Mouse (Mus musculus) stomach, embryonic 14.5 days (tissue): Measurements from ENCODE around the gene Serinc5. TPM values are rescaled to one million over a fixed set of nuclear protein-coding genes. Genes with fewer than 3 reads are reported as not detected.

ENCODE experiments used
- ATAC-seq: fragments of 200-750 bp; cut with Nextera tagmentation; 2 replicates; pipeline ENCODE4 v1.8.0; 2017; ENCODE audit warnings: low read depth, moderate TSS enrichment; ENCODE audit not compliant: insufficient number of reproducible peaks, insufficient read depth, low FRiP score
- H3K27ac ChIP-seq: fragments of 300-500 bp; sonication (generic); 2 replicates; pipeline ENCODE4 v1.5.1; 2014; ENCODE audit warnings: mild to moderate bottlenecking, low read length, moderate library complexity, mixed read lengths
- H3K27me3 ChIP-seq: fragments of 300-500 bp; sonication (generic); 2 replicates; pipeline ENCODE4 v1.6.1; 2014; ENCODE audit warnings: low read length, control low read depth, mixed read lengths; ENCODE audit not compliant: control insufficient read depth, insufficient read depth
- H3K36me3 ChIP-seq: fragments of 300-500 bp; sonication (generic); 2 replicates; pipeline ENCODE4 v1.6.1; 2014; ENCODE audit warnings: mild to moderate bottlenecking, control low read depth, low read length, moderate library complexity, mixed read lengths; ENCODE audit not compliant: control insufficient read depth, insufficient read depth
- H3K4me1 ChIP-seq: fragments of 300-500 bp; sonication (generic); 2 replicates; pipeline ENCODE4 v1.6.1; 2014; ENCODE audit warnings: low read length, control low read depth, mixed read lengths; ENCODE audit not compliant: control insufficient read depth, insufficient read depth
- H3K4me2 ChIP-seq: fragments of 300-500 bp; sonication (generic); replicated peaks from 2 replicates; pipeline ENCODE4 v1.6.1; 2014; ENCODE audit warnings: low read depth, low read length, control low read depth
- H3K4me3 ChIP-seq: fragments of 300-500 bp; sonication (generic); 2 replicates; pipeline ENCODE4 v1.5.1; 2014; ENCODE audit warnings: low read depth, low read length, control low read depth
- H3K9ac ChIP-seq: fragments of 300-500 bp; sonication (generic); replicated peaks from 2 replicates; pipeline ENCODE4 v1.6.1; 2014; ENCODE audit warnings: low read depth, mild to moderate bottlenecking, control low read depth, low read length, moderate library complexity, mixed read lengths
- H3K9me3 ChIP-seq: fragments of 300-500 bp; sonication (generic); 2 replicates; pipeline ENCODE4 v1.6.1; 2016; ENCODE audit warnings: low read depth, low read length, control low read depth; ENCODE audit not compliant: control insufficient read depth
- WGBS: fragments of 180-500 bp; shearing (Covaris S2); extraction: QIAGEN DNeasy Blood & Tissue Kit; methylation state at CpG from one replicate; pipeline ENCODE4 v1.1.7; 2014; 5-methylcytosine and 5-hydroxymethylcytosine counted together
- polyA plus RNA-seq: library from polyadenylated mRNA; unstranded; fragments of >200 nt; fragmentation: Nextera tagmentation; extraction: Ambion mirVana; gene quantifications from 2 replicates; pipeline ENCODE4 v1.2.1, GENCODE M21; 2014

The Serinc5 gene
- polyA plus RNA-seq, 1 experiment from 2014 or later = 24.0 TPM

DNA sequence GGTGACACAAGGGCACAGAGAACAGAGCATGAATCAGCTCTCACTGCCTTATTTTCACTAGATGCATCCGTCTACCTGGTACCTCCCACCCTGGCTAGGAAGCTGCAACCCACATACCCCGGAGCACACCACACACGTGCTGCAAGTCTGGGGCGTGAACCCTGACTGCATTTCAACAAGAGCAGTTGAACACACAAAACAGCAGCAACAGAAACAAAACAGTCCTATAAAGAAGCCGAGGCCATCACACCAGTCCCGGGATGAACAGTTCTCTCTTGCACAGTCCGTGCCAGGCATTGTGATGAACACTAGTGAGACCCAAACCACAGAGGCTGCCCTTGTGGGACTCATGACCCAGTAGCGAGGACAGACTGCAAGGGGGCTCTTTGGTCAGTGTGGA lies 142.8 kb downstream of the Serinc5 start:
- no peak overlapping the region for H3K27ac ChIP-seq
- no peaks in the 10 kb centered on the region for H3K9me3 ChIP-seq
- no peaks in the 10 kb centered on the region for H3K27me3 ChIP-seq
- WGBS = 88% methylated on average over 8 of the region's 8 CpGs
- H3K4me1 ChIP-seq = no peaks in the 10 kb centered on the region
- no peak for ATAC-seq
- H3K4me3 ChIP-seq = no peak overlapping the region
- H3K36me3 ChIP-seq = no peaks in the 10 kb centered on the region
- no peak overlapping the region for H3K9ac ChIP-seq
- no peak overlapping the region for H3K4me2 ChIP-seq

DNA sequence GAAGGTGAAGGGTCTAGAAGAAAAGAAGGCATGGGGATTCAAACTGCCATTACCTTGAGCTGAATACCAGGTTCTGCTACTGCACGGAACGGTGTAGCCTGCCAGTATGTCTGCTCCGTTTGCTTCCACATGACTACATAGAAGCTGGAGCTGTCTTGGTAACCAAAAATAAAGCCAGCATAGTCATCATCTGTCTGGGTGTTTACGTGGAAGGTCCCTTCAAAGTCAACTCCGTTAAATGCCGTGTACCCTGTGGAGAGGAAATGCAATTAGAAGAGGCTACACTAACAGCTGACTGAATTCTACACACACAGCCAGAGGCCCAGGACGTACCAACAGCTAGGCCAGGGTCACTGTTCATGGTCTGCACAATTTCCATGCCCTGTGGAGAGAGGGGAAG lies 144.1 kb downstream of the Serinc5 start:
- Histone ChIP-seq H3K27me3 (no peaks in the 10 kb centered on the region), H3K27ac (no peak overlapping the region), H3K9ac (no peak overlapping the region), H3K4me1 (no peaks in the 10 kb centered on the region), H3K36me3 (no peaks in the 10 kb centered on the region), H3K9me3 (no peaks in the 10 kb centered on the region), H3K4me3 (no peak overlapping the region), H3K4me2 (no peak overlapping the region)
- WGBS = 80% methylated on average over 7 of the region's 7 CpGs
- no peak for ATAC-seq

DNA sequence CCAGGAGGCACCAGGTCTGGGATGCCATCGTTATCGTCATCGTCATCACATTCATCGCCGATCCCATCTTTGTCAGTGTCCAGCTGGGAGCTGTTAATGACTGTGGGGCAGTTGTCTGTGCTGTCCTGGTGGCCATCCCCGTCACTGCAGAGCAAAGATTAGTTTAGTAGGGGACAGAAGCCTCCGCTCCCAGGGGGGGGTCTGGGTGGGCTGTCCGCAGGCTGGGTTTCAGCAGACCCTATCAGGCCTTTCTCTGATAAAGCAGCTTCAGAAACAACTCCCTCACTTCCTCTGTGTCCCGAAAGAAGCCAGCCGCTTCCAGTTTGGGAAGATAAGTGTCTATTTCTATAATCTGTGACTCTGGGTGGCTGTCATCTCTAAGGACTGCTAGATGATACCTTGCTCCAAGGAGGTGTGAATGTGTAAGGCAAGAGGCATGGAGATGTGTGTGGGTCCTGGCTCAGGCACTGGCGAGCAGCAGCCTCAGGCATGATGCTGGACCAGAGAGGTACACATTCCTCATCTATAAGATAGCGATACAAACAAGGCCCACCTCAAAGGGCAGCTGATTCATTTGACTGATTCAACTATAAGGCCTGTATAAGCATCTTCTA lies 147.2 kb downstream of the Serinc5 start:
- no peaks in the 10 kb centered on the region for H3K27me3 ChIP-seq
- H3K9me3 ChIP-seq = no peaks in the 10 kb centered on the region
- no peaks in the 10 kb centered on the region for H3K4me1 ChIP-seq
- no peak overlapping the region for H3K4me2 ChIP-seq
- no peaks in the 10 kb centered on the region for H3K36me3 ChIP-seq
- H3K4me3 ChIP-seq = no peak overlapping the region
- ATAC-seq = no peak
- H3K27ac ChIP-seq = no peak overlapping the region
- WGBS = 84% methylated on average over 12 of the region's 12 CpGs
- H3K9ac ChIP-seq = no peak overlapping the region

DNA sequence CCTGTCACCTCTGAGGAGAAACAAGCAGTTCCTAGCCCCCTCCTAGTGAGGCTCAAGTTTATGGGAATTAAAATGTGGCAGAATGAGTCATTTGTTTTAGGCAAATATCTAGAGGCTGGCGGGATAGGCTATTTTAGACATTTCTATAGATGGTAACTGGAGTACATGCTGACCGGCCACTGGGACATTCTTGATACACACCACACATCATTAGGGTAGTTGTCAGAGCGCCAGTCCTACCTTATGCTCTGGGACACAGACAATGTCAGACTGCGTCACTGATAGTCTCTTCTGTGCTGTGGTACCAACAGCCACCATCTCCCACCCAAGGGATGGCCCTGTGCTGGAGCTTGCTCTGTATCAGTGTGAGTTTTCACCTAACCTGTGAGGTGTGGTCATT lies 148.2 kb downstream of the Serinc5 start:
- no peaks in the 10 kb centered on the region for H3K4me1 ChIP-seq
- H3K27me3 ChIP-seq = no peaks in the 10 kb centered on the region
- H3K4me3 ChIP-seq = no peak overlapping the region
- no peaks in the 10 kb centered on the region for H3K9me3 ChIP-seq
- WGBS = 84% methylated on average over 4 of the region's 4 CpGs
- H3K36me3 ChIP-seq = no peaks in the 10 kb centered on the region
- no peak overlapping the region for H3K9ac ChIP-seq
- H3K4me2 ChIP-seq = no peak overlapping the region
- H3K27ac ChIP-seq = no peak overlapping the region
- ATAC-seq = no peak

DNA sequence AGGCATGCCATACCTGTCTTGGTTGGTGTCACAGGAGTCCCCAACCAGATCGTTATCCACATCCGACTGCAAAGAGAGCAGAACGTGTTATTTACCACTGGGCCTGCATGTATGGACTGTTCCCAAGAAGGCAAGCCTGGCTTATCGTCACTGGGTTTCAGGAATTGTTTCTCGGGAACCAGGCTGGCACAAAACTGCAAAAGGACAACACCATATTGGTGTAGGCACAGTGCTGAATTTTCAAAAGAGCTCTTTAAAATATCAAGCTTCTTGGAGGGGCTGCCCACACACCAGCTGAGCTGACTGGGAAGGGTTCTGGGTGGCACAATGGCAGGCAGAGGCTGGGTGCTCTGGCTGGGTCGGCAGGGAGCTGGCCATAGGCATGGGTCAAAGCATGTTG lies 149.6 kb downstream of the Serinc5 start:
- no peak for ATAC-seq
- no peak overlapping the region for H3K4me2 ChIP-seq
- no peak overlapping the region for H3K27ac ChIP-seq
- H3K27me3 ChIP-seq = no peaks in the 10 kb centered on the region
- no peaks in the 10 kb centered on the region for H3K9me3 ChIP-seq
- 92% methylated on average over 6 of the region's 6 CpGs for WGBS
- H3K9ac ChIP-seq = no peak overlapping the region
- no peaks in the 10 kb centered on the region for H3K4me1 ChIP-seq
- H3K4me3 ChIP-seq = no peak overlapping the region
- H3K36me3 ChIP-seq = no peaks in the 10 kb centered on the region

Other genes starting within 250 kb of the Serinc5 start
- gene Ankrd34b, start 185.2 kb upstream of the Serinc5 start, polyA plus RNA-seq = 0.11 and 0.19 TPM in 2 replicates
- gene Fam151b, start 127.1 kb upstream of the Serinc5 start, polyA plus RNA-seq = 0.42 and 0.45 TPM in 2 replicates
- 14.6 TPM in 2 replicates for gene Zfyve16, start 80.2 kb upstream of the Serinc5 start, polyA plus RNA-seq
- not detected in 2 replicates for gene Spz1, start 34.9 kb upstream of the Serinc5 start, polyA plus RNA-seq
- 4.5 and 4.8 TPM in 2 replicates for gene Thbs4, start 183.7 kb downstream of the Serinc5 start, polyA plus RNA-seq
- gene Mtx3, start 233.7 kb downstream of the Serinc5 start, polyA plus RNA-seq = 6.6 and 6.7 TPM in 2 replicates